Mouse (Mus musculus) leukemia stem cell, adult 10-12 weeks (primary cell): Measurements from ENCODE around the gene Vsig1. TPM values are rescaled to one million over a fixed set of nuclear protein-coding genes. Genes with fewer than 3 reads are reported as not detected.

Experiments used
- polyA plus RNA-seq: library from polyadenylated mRNA; stranded (reverse); fragments of >175 nt; gene quantifications from 2 replicates; pipeline ENCODE4 v1.2.3, GENCODE M21; 2012; ENCODE audit warnings: low replicate concordance

Vsig1 gene
- not detected in 2 replicates for polyA plus RNA-seq

DNA sequence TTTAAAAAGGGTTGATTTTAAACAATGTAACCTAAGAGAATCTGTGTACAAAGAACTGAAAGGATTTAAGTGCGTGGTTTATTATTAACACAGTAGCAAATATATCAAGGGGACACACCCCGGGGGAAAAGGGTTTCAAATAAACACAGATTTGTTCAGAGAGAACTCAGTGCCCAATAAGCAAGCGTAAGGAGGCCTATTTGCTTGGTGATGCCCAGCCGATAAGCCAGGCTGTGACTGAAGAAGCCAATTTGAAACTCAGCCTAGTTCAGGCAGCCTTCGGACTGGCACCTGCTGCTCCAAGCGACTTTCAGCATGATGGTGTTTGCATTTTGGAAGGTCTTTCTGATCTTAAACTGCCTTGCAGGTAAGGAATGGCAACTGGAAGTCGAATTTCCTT, at the start of gene Vsig1:
TSS of gene Vsig1 (plus strand) at position 249 of the 400 bp plus-strand sequence.

GRCm38 (mm10) chrX:140956272-140956940, 49.0 kb downstream of the Vsig1 start, which contains the start of the genes Psmd10 and Atg4a:
TSS of gene Psmd10 (minus strand) at chrX:140956728.
TSS of gene Atg4a (plus strand) at chrX:140956907.

Other genes starting within 250 kb of the Vsig1 start
- gene Mid2, start 243.0 kb upstream of the Vsig1 start, polyA plus RNA-seq: 0.09 TPM in 1 of 2 replicates, not detected in the other
- gene Tex13b, start 94.2 kb upstream of the Vsig1 start, polyA plus RNA-seq: not detected in 2 replicates
- gene Psmd10, start 49.1 kb downstream of the Vsig1 start, polyA plus RNA-seq: 0.16 and 2.4 TPM in 2 replicates
- gene Atg4a, start 49.3 kb downstream of the Vsig1 start, polyA plus RNA-seq: 0.14 and 0.74 TPM in 2 replicates